Mouse (Mus musculus) lung, postnatal 0 days (tissue): ENCODE measurements around the gene Dennd1a.

Source experiments
- CTCF ChIP-seq: IDR thresholded peaks from 2 replicates; pipeline ENCODE4 v1.5.1; 2016; ENCODE audit warnings: antibody characterized with exemption, mild to moderate bottlenecking
- EP300 ChIP-seq: IDR thresholded peaks from 2 replicates; pipeline ENCODE4 v1.6.1; 2016; ENCODE audit warnings: antibody characterized with exemption, mild to moderate bottlenecking, control low read depth

DNA sequence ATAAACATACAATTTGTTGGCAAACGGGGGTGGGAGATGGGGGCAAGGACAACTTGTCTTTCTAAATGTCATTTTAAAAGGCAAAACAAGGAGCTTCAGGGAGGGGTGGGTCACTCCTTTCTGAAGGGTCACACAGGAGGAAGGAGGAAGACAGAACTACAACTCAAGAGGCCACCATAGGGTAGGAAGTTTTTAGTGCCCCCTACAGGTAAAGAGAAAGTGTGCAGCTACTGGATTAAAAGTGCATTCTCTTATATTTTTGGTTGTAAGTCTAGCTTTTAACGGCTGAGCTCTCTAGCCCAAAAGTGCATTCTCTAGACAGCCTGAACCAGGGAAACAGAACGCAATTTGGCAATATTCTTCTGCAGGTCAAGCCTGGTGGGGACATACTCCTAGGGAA is 437.8 kb downstream of the Dennd1a start:
- TF ChIP-seq CTCF (no peak; the same call in 1 of the 2 replicates), EP300 (no peak)
